Mouse (Mus musculus) neutrophil, adult 83 days (primary cell): ENCODE data around the gene Ccdc91. TPM values are rescaled to one million over a fixed set of nuclear protein-coding genes. Genes with fewer than 3 reads are reported as not detected.

ENCODE experiments used
- total RNA-seq, 2 experiments: library from RNA; stranded (reverse); gene quantifications; one replicate each; pipeline ENCODE4 v1.2.4; 2023

Gene Ccdc91
- total RNA-seq = 1 to 10 TPM; 8.2 to 8.5 TPM

DNA sequence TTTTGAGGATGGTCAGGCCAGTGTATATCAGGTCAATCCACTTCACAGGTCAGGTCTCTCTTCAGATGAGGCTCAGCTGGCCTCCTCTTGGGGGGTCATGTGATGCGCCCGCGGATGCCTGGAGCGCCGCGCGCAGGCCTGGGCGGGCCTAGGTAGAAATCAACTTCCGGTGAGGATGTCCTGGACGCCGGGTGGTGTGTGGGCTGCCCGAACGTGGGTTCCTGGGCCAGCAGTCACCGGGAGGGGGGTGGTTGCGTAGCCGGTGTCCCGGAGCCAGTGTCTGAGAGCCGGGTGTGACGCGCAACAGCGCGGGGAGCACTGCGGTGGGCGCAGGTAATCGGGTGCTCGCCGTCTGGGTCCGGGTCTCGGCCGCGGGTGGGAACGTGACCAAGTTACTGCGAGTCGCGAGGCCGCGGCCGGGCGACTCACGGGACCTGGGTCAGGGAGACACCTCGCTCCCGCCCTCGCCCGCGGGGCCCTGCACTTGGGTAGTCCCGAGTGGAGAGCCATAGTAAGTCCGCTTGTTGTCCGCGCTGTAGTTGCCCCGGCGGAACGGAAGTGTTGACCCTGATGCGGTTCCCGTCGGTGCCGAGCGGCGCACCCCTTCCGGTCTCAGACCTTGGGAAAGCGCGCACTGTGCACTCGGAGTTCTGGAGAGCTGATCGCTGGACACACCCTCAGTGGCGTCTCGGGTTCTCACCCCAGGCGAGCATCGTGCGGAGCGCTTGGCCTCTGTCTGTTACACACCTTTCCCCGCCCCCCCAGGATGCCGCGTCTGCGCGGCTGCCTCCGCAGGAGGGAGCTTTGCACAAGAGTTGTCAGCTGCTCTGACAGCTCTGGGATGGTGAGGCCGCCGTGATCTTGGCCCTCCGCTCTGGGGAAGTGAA, at the start of gene Ccdc91:
Ccdc91 (plus strand) TSS at position 102 of the 887 bp plus-strand sequence.

Other genes starting within 250 kb of the Ccdc91 start
- gene Pthlh, start 211.6 kb upstream of the Ccdc91 start, total RNA-seq = not detected